Mouse (Mus musculus): ENCODE measurements around the gene Ppil6.

Gene Ppil6

GRCm38 (mm10) chr10:41525696-41526095 lies 35.5 kb downstream of the Ppil6 start:
- DNase-seq (ENCODE audit: low spot score in 2 of 2) = no peak

- DNase-seq (ENCODE audit: low spot score in 2 of 2) = no peak
Measured at GRCm38 (mm10) chr10:41529972-41530371, 39.7 kb downstream of the Ppil6 start.

GRCm38 (mm10) chr10:41535991-41536390 lies 45.8 kb downstream of the Ppil6 start:
- DNase-seq (ENCODE audit: low spot score in 2 of 2) = no peak

- DNase-seq (ENCODE audit: low spot score in 2 of 2) = no peak
Measured at GRCm38 (mm10) chr10:41536714-41537113, 46.5 kb downstream of the Ppil6 start.

- no peak for DNase-seq (ENCODE audit: low spot score in 2 of 2)
Measured at GRCm38 (mm10) chr10:41537226-41537982, 47.2 kb downstream of the Ppil6 start.

- no peak for DNase-seq (ENCODE audit: low spot score in 2 of 2)
Measured at GRCm38 (mm10) chr10:41537983-41538330, 47.7 kb downstream of the Ppil6 start.

GRCm38 (mm10) chr10:41538986-41539385 lies 48.7 kb downstream of the Ppil6 start:
- no peak for DNase-seq (ENCODE audit: low spot score in 2 of 2)

- no peak for DNase-seq (ENCODE audit: low spot score in 2 of 2)
Measured at GRCm38 (mm10) chr10:41542057-41542456, 51.8 kb downstream of the Ppil6 start.

- DNase-seq (ENCODE audit: low spot score in 2 of 2) = no peak
Measured at GRCm38 (mm10) chr10:41543439-41543838, 53.2 kb downstream of the Ppil6 start.

GRCm38 (mm10) chr10:41543844-41544243 lies 53.6 kb downstream of the Ppil6 start:
- DNase-seq (ENCODE audit: low spot score in 2 of 2) = no peak

- no peak for DNase-seq (ENCODE audit: low spot score in 2 of 2)
Measured at GRCm38 (mm10) chr10:41544481-41545190, 54.4 kb downstream of the Ppil6 start.

GRCm38 (mm10) chr10:41545224-41545755 lies 55.1 kb downstream of the Ppil6 start:
- DNase-seq (ENCODE audit: low spot score in 2 of 2) = no peak

- no peak for DNase-seq (ENCODE audit: low spot score in 2 of 2)
Measured at GRCm38 (mm10) chr10:41546396-41547165, 56.3 kb downstream of the Ppil6 start.

- DNase-seq (ENCODE audit: low spot score in 2 of 2) = no peak
Measured at GRCm38 (mm10) chr10:41550711-41551110, 60.5 kb downstream of the Ppil6 start.

GRCm38 (mm10) chr10:41552319-41552718 lies 62.1 kb downstream of the Ppil6 start:
- DNase-seq (ENCODE audit: low spot score in 2 of 2) = no peak

GRCm38 (mm10) chr10:41552847-41553589 lies 62.8 kb downstream of the Ppil6 start:
- no peak for DNase-seq (ENCODE audit: low spot score in 2 of 2)

GRCm38 (mm10) chr10:41553711-41554110 lies 63.5 kb downstream of the Ppil6 start:
- no peak for DNase-seq (ENCODE audit: low spot score in 2 of 2)

GRCm38 (mm10) chr10:41555081-41555480 lies 64.8 kb downstream of the Ppil6 start:
- DNase-seq (ENCODE audit: low spot score in 2 of 2) = no peak

GRCm38 (mm10) chr10:41558401-41558800 lies 68.2 kb downstream of the Ppil6 start:
- DNase-seq (ENCODE audit: low spot score in 2 of 2) = no peak

- DNase-seq (ENCODE audit: low spot score in 2 of 2) = no peak
Measured at GRCm38 (mm10) chr10:41561701-41562395, 71.6 kb downstream of the Ppil6 start.

All from frontal cortex, postnatal 10 days (tissue).